Mouse (Mus musculus): Measurements from ENCODE around the gene Ccdc127. TPM values are rescaled to one million over a fixed set of nuclear protein-coding genes. Genes with fewer than 3 reads are reported as not detected.
A peak's percentile ranks its signal among the peaks of the same experiment; 100 is the strongest.

The Ccdc127 gene
- polyA plus RNA-seq, 1 experiment, result 0.74 TPM

DNA sequence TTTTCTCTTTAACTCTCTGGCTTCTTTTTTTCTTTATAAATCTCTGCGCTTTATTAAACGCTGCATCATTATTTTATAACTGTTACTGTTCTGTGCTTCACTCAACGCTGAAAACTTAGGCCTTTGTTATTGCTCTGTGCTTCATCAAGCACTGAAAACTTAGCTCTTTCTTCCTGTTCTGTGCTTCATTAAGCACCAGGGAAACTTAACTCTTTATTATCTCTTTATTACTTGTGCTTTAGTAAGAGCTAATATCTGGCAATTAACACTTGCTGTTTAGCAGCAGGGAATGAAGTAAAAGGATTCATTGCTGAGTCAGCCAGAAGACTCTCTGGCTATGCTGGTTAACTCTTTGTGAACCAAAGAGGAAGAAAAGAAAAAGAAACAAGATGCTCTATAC is 32.2 kb downstream of the Ccdc127 start:
- TF ChIP-seq FLI1 (IDR thresholded peaks at IDR 0.05; ENCODE audit: low read length) (no peak), GATA1 (IDR thresholded peaks at IDR 0.05; ENCODE audit: borderline replicate concordance, low read length) (no peak)
- H3K4me3 ChIP-seq (replicated peaks), result no peak overlapping the region
- no peaks in the 10 kb centered on the region for H3K36me3 ChIP-seq (replicated peaks; ENCODE audit: low read length)
- no peaks in the 10 kb centered on the region for H3K4me1 ChIP-seq
- H3K27me3 ChIP-seq (replicated peaks), result no peaks in the 10 kb centered on the region
- H3K9me3 ChIP-seq, result no peaks in the 10 kb centered on the region

GRCm38 (mm10) chr13:74389730-74390129 is 39.6 kb downstream of the Ccdc127 start:
- TF ChIP-seq FLI1 (IDR thresholded peaks at IDR 0.05; ENCODE audit: low read length) (no peak), GATA1 (IDR thresholded peaks at IDR 0.05; ENCODE audit: borderline replicate concordance, low read length) (no peak)
- H3K9me3 ChIP-seq, result no peaks in the 10 kb centered on the region
- H3K4me3 ChIP-seq (replicated peaks), result peak overlapping the region; percentile 89
- H3K27me3 ChIP-seq (replicated peaks), result no peaks in the 10 kb centered on the region
- H3K36me3 ChIP-seq (replicated peaks; ENCODE audit: low read length), result no peaks in the 10 kb centered on the region
- peaks cover 6% of the 10 kb centered on the region for H3K4me1 ChIP-seq

- Histone ChIP-seq H3K4me1 (peaks cover 6% of the 10 kb centered on the region), H3K27me3 (replicated peaks) (no peaks in the 10 kb centered on the region), H3K4me3 (replicated peaks) (peak within 1 kb of the TSS; percentile 89), H3K36me3 (replicated peaks; ENCODE audit: low read length) (no peaks in the 10 kb centered on the region), H3K9me3 (no peaks in the 10 kb centered on the region)
- TF ChIP-seq GATA1 (IDR thresholded peaks at IDR 0.05; ENCODE audit: borderline replicate concordance, low read length) (no peak), FLI1 (IDR thresholded peaks at IDR 0.05; ENCODE audit: low read length) (no peak)
These were observed 40.4 kb downstream of the Ccdc127 start, which contains the start of gene Zfp72 for GRCm38 (mm10) chr13:74390371-74390990. TSS of gene Zfp72 (minus strand) at chr13:74390836.

DNA sequence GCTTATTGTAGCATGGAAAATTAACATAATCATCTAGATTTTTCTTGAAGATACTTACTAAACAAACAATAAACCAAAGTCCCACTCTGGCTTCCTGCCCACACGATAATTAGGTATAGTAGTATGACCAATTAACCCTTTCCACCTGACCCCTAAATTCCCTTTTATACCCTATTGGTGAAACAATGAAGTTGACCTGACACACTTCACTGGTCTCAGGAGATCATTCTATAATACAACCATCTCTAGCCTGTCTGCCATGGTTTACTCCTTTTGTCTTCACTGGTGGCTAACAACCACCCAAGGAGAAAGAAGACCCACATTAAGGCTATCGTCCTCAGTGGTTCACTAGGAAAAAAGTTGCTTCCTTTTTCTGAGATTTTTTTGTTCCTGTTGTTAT is 41.0 kb downstream of the Ccdc127 start:
- H3K36me3 ChIP-seq (replicated peaks; ENCODE audit: low read length), result no peaks in the 10 kb centered on the region
- peaks cover 6% of the 10 kb centered on the region for H3K4me1 ChIP-seq
- no peak overlapping the region for H3K4me3 ChIP-seq (replicated peaks)
- H3K9me3 ChIP-seq, result no peaks in the 10 kb centered on the region
- no peak for TF ChIP-seq GATA1 (IDR thresholded peaks at IDR 0.05; ENCODE audit: borderline replicate concordance, low read length)
- TF ChIP-seq FLI1 (IDR thresholded peaks at IDR 0.05; ENCODE audit: low read length), result no peak
- no peaks in the 10 kb centered on the region for H3K27me3 ChIP-seq (replicated peaks)

- Histone ChIP-seq H3K27me3 (replicated peaks) (peaks cover 5% of the 10 kb centered on the region), H3K36me3 (replicated peaks; ENCODE audit: low read length) (no peaks in the 10 kb centered on the region), H3K4me3 (replicated peaks) (no peak within 1 kb of the TSS), H3K9me3 (no peaks in the 10 kb centered on the region), H3K4me1 (no peaks in the 10 kb centered on the region)
- TF ChIP-seq GATA1 (IDR thresholded peaks at IDR 0.05; ENCODE audit: borderline replicate concordance, low read length), result no peak
- no peak for TF ChIP-seq FLI1 (IDR thresholded peaks at IDR 0.05; ENCODE audit: low read length)
These were observed 49.3 kb downstream of the Ccdc127 start, which contains the start of gene Ftl1-ps1 for GRCm38 (mm10) chr13:74399298-74399839. TSS of gene Ftl1-ps1 (plus strand) at chr13:74399694.

Other genes starting within 250 kb of the Ccdc127 start
- gene Slc9a3, start 228.9 kb upstream of the Ccdc127 start, polyA plus RNA-seq (2012; ENCODE audit: insufficient read depth, low replicate concordance), result not detected in 2 replicates
- gene Exoc3, start 141.6 kb upstream of the Ccdc127 start, polyA plus RNA-seq (2012; ENCODE audit: insufficient read depth, low replicate concordance), result 18.1 TPM in 1 of 2 replicates, not detected in the other
- gene Ahrr, start 58.0 kb upstream of the Ccdc127 start, polyA plus RNA-seq (2012; ENCODE audit: insufficient read depth, low replicate concordance), result 0.16 TPM in 1 of 2 replicates, not detected in the other
- 41.2 and 72.5 TPM in 2 replicates for gene Pdcd6, start 32.7 kb upstream of the Ccdc127 start, polyA plus RNA-seq (2012; ENCODE audit: insufficient read depth, low replicate concordance)
- 1.7 and 11.3 TPM in 2 replicates for gene Sdha, start within 50 bp of the Ccdc127 start, polyA plus RNA-seq (2012; ENCODE audit: insufficient read depth, low replicate concordance)
- gene Lrrc14b, start 13.7 kb downstream of the Ccdc127 start, polyA plus RNA-seq (2012; ENCODE audit: insufficient read depth, low replicate concordance), result not detected in 2 replicates
- not detected in 2 replicates for gene Zfp72, start 40.5 kb downstream of the Ccdc127 start, polyA plus RNA-seq (2012; ENCODE audit: insufficient read depth, low replicate concordance)
- gene Ftl1-ps1, start 49.4 kb downstream of the Ccdc127 start, polyA plus RNA-seq (2012; ENCODE audit: insufficient read depth, low replicate concordance), result 42.6 and 52.8 TPM in 2 replicates
- 1.2 TPM in 1 of 2 replicates, not detected in the other for gene Zfp825, start 143.7 kb downstream of the Ccdc127 start, polyA plus RNA-seq (2012; ENCODE audit: insufficient read depth, low replicate concordance)

Measured in megakaryocyte, embryonic 14.5 days (primary cell).